Mouse (Mus musculus) kidney, adult 2 months (tissue): ENCODE measurements around the gene Fam122c.

Source experiments
- CTCF ChIP-seq: fragments of 200-500 bp; conservative IDR thresholded peaks from 2 replicates; pipeline ENCODE4 v1.5.1; 2011; ENCODE audit warnings: low read depth, mild to moderate bottlenecking, control low read depth, low read length, moderate library complexity, mixed read lengths; ENCODE audit not compliant: insufficient read depth, insufficient read length
- POLR2A ChIP-seq: fragments of 200-500 bp; IDR thresholded peaks from one replicate; pipeline ENCODE4 v1.6.1; 2011; ENCODE audit warnings: low read depth, low read length, control low read depth

DNA sequence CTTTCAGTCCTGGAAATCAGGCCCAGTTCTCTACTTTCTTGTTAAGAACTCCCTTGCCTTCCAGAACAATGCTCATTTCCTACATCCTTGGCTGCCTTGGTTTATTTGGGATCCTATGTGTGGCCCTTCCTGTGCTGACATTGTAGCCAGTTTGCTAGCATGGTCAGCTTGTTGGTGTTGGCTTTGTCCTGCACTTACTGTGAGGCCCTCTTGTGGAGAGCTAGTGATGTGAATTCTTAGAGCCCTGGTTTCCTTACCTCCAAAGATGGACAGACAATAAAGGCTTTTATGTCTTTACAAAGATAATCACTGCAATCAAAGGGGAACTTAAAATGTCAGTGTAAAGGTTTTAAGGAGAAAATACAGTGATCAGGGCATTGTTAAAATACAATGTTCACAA, 64.1 kb downstream of the Fam122c start:
- TF ChIP-seq CTCF (0 out of 2 replicates have a peak, but pooled peaks have one; percentile 2), POLR2A (no peak)
